Mouse (Mus musculus) splenic B cell, adult 2 months (primary cell): Measurements from ENCODE around the gene Lsg1.
A peak's percentile ranks its signal among the peaks of the same experiment; 100 is the strongest.

Experiments used
- DNase-seq: peaks from one replicate; pipeline ENCODE4 v3.0.0-alpha.2; 2011; ENCODE audit warnings: low read depth, low spot score
- H3K27me3 ChIP-seq: 2 replicates; pipeline ENCODE4 v1.6.1; 2012; ENCODE audit warnings: mild to moderate bottlenecking, low read length, moderate library complexity, mixed read lengths; ENCODE audit not compliant: control insufficient read depth, poor library complexity, insufficient read depth, severe bottlenecking
- H3K36me3 ChIP-seq: 2 replicates; pipeline ENCODE4 v1.6.1; 2012; ENCODE audit warnings: mild to moderate bottlenecking, low read length, moderate library complexity, mixed read lengths; ENCODE audit not compliant: control insufficient read depth, poor library complexity, insufficient read depth, severe bottlenecking

Lsg1 gene

DNA sequence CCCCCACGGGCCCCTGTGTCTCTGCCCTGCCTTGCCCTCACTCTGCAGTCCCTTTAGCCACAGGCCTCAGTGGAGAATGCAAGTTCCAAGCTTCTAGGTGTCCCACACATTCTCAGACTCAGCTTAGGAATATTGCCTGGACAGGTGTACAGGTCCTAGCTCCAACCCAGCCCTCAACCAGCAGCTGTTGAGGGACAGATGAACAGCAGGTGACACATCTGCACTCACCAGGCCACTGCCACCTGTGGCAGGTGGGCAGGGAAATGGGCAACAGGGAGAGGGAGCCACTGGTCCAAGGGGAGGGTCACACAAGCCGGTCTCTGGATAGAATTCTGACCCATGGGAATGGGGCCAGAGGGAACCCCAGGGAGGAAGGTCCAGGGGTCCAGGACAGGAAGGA is 59.5 kb downstream of the Lsg1 start:
- no peaks in the 10 kb centered on the region for H3K36me3 ChIP-seq
- DNase-seq: no peak
- H3K27me3 ChIP-seq: no peaks in the 10 kb centered on the region

DNA sequence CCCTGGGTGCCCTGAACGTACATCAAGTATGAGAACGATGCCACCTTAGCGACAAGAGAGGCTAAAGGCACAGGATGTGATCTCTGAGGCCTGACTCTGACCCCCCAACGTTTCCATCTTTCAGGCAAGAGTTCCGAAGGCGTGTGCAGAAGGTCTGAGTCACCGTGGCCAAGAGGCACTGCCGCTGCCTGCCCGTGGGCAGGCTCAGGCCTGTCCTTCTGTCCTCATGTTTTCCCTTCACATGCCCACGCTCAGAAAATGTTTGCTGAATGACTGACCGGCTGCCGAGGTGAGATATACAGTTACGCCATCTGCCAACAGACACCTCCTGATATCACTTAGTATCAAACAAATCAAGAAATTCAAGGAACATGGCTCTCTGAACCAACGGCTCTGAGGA is 61.6 kb downstream of the Lsg1 start:
- DNase-seq: no peak
- no peaks in the 10 kb centered on the region for H3K36me3 ChIP-seq
- H3K27me3 ChIP-seq: no peaks in the 10 kb centered on the region

GRCm38 (mm10) chr16:30524481-30524880 is 62.9 kb downstream of the Lsg1 start:
- no peaks in the 10 kb centered on the region for H3K27me3 ChIP-seq
- H3K36me3 ChIP-seq: no peaks in the 10 kb centered on the region
- no peak for DNase-seq

- H3K36me3 ChIP-seq: no peaks in the 10 kb centered on the region
- DNase-seq: no peak
Measured at GRCm38 (mm10) chr16:30522253-30522940, 65.0 kb downstream of the Lsg1 start.

DNA sequence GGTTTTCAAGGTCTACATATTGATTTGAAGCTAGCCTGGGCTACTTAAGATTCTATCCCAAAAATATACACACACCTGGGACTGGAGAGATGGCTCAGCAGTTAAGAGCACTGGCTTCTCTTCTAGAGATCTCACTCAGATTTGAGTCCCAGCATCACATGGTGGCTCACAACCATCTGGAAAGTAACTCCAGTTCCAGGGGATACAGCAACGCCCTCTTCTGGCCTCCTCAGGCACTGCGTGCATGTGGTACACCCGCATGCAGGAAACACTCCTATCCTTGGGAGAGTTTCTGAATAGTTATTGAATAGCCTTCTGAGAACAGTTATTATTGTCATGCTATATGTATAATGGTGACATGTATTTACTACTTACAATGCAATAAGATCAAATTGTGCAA is 66.2 kb downstream of the Lsg1 start:
- DNase-seq: peak; percentile 27
- Histone ChIP-seq H3K36me3 (no peaks in the 10 kb centered on the region), H3K27me3 (no peaks in the 10 kb centered on the region)

More at GRCm38 (mm10) chr16:30522253-30522940, 65.0 kb downstream of the Lsg1 start:
- no peaks in the 10 kb centered on the region for H3K27me3 ChIP-seq

GRCm38 (mm10) chr16:30520361-30520823 is 67.0 kb downstream of the Lsg1 start:
- H3K36me3 ChIP-seq: no peaks in the 10 kb centered on the region
- H3K27me3 ChIP-seq: no peaks in the 10 kb centered on the region
- DNase-seq: peak; percentile 87

DNA sequence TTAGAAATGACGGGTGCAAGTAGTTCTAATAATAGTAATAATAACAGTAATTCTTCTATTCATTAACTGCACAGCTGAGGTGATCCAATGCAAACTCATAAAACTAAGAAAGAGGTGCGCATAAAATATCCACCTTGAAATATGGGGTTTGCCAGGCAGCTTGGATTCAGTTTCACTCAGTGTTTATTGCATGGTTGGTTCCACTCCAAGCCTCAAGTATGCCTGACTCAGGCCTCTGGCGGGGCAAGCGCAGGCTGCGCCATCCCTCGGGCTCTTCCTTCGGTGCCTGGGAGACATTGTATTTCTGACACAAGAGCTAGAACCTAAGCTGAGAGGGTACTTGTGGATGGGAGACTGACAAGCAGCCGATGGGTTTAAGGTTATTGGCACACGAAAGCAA is 68.8 kb downstream of the Lsg1 start:
- Histone ChIP-seq H3K27me3 (no peaks in the 10 kb centered on the region), H3K36me3 (no peaks in the 10 kb centered on the region)
- no peak for DNase-seq

GRCm38 (mm10) chr16:30517666-30518283 is 69.6 kb downstream of the Lsg1 start:
- no peak for DNase-seq
- Histone ChIP-seq H3K27me3 (no peaks in the 10 kb centered on the region), H3K36me3 (no peaks in the 10 kb centered on the region)

DNA sequence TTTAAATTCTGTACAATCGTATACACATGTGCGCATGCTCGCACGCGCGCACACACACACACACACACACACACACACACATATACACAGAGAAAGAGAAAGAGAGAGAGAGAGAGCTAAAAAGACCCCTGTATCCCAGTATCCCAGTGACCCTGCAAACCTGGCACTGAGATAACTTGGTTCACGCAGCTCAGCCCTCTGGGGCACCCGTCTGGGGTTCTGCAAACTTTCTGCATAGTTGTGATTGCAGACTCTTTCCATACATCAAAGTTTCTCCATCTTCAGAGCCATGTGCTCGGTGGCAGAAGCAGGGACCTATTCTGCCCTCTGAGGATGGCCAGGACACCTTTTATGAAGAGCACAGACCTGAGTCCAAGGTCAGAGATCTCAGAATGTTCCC is 70.4 kb downstream of the Lsg1 start:
- H3K27me3 ChIP-seq: no peaks in the 10 kb centered on the region

DNA sequence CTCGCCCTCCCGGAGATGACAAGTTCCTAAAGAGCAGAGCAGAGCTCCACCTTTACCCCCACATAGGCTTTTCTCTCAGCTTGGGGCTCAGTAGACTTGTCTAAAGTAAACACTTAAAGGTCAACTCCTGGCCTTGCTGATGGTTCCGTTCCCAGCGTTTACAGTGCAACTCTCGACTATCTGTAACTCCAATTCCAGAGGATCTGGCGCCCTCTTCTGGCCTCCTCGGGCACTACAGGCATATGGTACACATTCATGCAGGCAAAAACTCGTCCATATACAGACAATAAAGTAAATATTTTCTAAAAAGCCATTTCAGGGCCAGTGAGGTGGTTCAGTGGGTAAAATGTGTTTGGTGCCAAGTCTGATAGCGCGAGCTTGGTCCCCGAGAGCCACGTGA is 72.0 kb downstream of the Lsg1 start:
- DNase-seq: peak; percentile 68
- Histone ChIP-seq H3K27me3 (no peaks in the 10 kb centered on the region), H3K36me3 (no peaks in the 10 kb centered on the region)

More for the DNA sequence above, 70.4 kb downstream of the Lsg1 start:
- no peaks in the 10 kb centered on the region for H3K36me3 ChIP-seq
- no peak for DNase-seq

GRCm38 (mm10) chr16:30513050-30514024 is 74.1 kb downstream of the Lsg1 start:
- H3K27me3 ChIP-seq: no peaks in the 10 kb centered on the region
- H3K36me3 ChIP-seq: no peaks in the 10 kb centered on the region
- no peak for DNase-seq

GRCm38 (mm10) chr16:30512375-30513049 is 74.9 kb downstream of the Lsg1 start:
- no peaks in the 10 kb centered on the region for H3K36me3 ChIP-seq
- DNase-seq: no peak
- H3K27me3 ChIP-seq: no peaks in the 10 kb centered on the region

- Histone ChIP-seq H3K27me3 (no peaks in the 10 kb centered on the region), H3K36me3 (no peaks in the 10 kb centered on the region)
- DNase-seq: peak; percentile 52
Measured at GRCm38 (mm10) chr16:30511563-30512340, 75.6 kb downstream of the Lsg1 start.
